Mouse (Mus musculus): Measurements from ENCODE around the gene Plb1.

GRCm38 (mm10) chr5:32332591-32332990 is 100.1 kb downstream of the Plb1 start:
- TF ChIP-seq POLR2A (IDR thresholded peaks at IDR 0.05; ENCODE audit: insufficient read length, low read depth) = no peak
- no peak for TF ChIP-seq E2F4 (IDR thresholded peaks at IDR 0.05; ENCODE audit: insufficient read depth)
- TF ChIP-seq REST (IDR thresholded peaks at IDR 0.05; ENCODE audit: insufficient read depth, insufficient read length) = no peak
- TF ChIP-seq USF1 (IDR thresholded peaks at IDR 0.05; ENCODE audit: low read depth) = no peak
- no peak for TF ChIP-seq MAX (IDR thresholded peaks at IDR 0.05; ENCODE audit: low read depth)
- no peak for TF ChIP-seq TCF12 (IDR thresholded peaks at IDR 0.05; ENCODE audit: insufficient read depth, poor library complexity, severe bottlenecking)
- TF ChIP-seq POLR2AphosphoS2 (IDR thresholded peaks at IDR 0.05; ENCODE audit: insufficient read length, low read depth) = no peak

Measured in myocyte (in vitro differentiated cells).